11 mouse cellular contexts compared by ENCODE assay signal in genomic region chr8:12874971-12875370, GRCm38 (mm10). TPM values are rescaled to one million over a fixed set of nuclear protein-coding genes. Genes with fewer than 3 reads are reported as not detected.
A peak's percentile ranks its signal among the peaks of the same experiment; 100 is the strongest.
DNase-seq lines count a peak whose midpoint lies in the region; ATAC-seq lines count a peak whose summit lies in the region.
"Had no signal": no experiment of that assay in that cellular context is flagged by ENCODE, and none has a peak within 500 bp of the region (broad histone marks: within the 10 kb centered on the region; RNA-seq: fewer than 3 reads in every experiment).

No protein-coding gene starts in this region.

- peaks cover 71% of the 10 kb centered on the region for H3K4me1 ChIP-seq in midbrain, embryonic 10.5 days
- peaks cover 29% of the 10 kb centered on the region for H3K4me1 ChIP-seq in midbrain, embryonic 16.5 days (ENCODE audit: control insufficient read depth, insufficient read depth, low read length)
- peaks cover 42% of the 10 kb centered on the region for H3K4me1 ChIP-seq in forebrain, embryonic 16.5 days (replicated peaks; ENCODE audit: control insufficient read depth, insufficient read depth, low read length)
- H3K4me1 ChIP-seq in midbrain, embryonic 13.5 days (replicated peaks): peaks cover 59% of the 10 kb centered on the region

- H3K27me3 ChIP-seq in midbrain, embryonic 10.5 days (ENCODE audit: low read depth, poor library complexity, severe bottlenecking): peaks cover 8% of the 10 kb centered on the region; the same call in 1 of the 2 replicates
- H3K27me3 ChIP-seq in midbrain, embryonic 16.5 days (ENCODE audit: control insufficient read depth, insufficient read depth, low read depth, low read length): no peaks in the 10 kb centered on the region; the same call in 1 of the 2 replicates
- H3K27me3 ChIP-seq in forebrain, embryonic 16.5 days (replicated peaks; ENCODE audit: control insufficient read depth, insufficient read depth, low read length): no peaks in the 10 kb centered on the region
- H3K27me3 ChIP-seq in midbrain, embryonic 13.5 days: no peaks in the 10 kb centered on the region

- WGBS in midbrain, embryonic 10.5 days: 74% methylated on average over 4 of the region's 4 CpGs
- WGBS in midbrain, embryonic 16.5 days: 65% methylated on average over 4 of the region's 4 CpGs
- 75% methylated on average over 4 of the region's 4 CpGs for WGBS in forebrain, embryonic 16.5 days
- WGBS in midbrain, embryonic 13.5 days: 72% methylated on average over 4 of the region's 4 CpGs

- H3K4me3 ChIP-seq in midbrain, embryonic 10.5 days: peak overlapping the region; percentile 70
- H3K4me3 ChIP-seq in midbrain, embryonic 16.5 days (ENCODE audit: low read depth, low read length): no peak overlapping the region
- H3K4me3 ChIP-seq in forebrain, embryonic 16.5 days (replicated peaks; ENCODE audit: low read length): no peak overlapping the region
- H3K4me3 ChIP-seq in midbrain, embryonic 13.5 days (replicated peaks): peak overlapping the region; percentile 58; the same call in 1 of the 2 replicates

- peak; percentile 40 to 51 for DNase-seq in cerebellum, adult 18-20 months
- no peak for DNase-seq in cerebellum, postnatal 4 days (ENCODE audit: low spot score in 2 of 2)
- no peak for DNase-seq in midbrain, embryonic 10.5 days (ENCODE audit: low spot score)
- DNase-seq in spleen, postnatal 36 days (ENCODE audit: low spot score in 2 of 2): no peak
- no peak for DNase-seq in layer of hippocampus, postnatal 14 days (ENCODE audit: low spot score in 2 of 2)
- DNase-seq: gastrocnemius, postnatal 10 days had no signal

- no peak for ATAC-seq in midbrain, embryonic 16.5 days
- no peak for ATAC-seq in forebrain, embryonic 16.5 days
- no peak for ATAC-seq in midbrain, embryonic 13.5 days

- peaks cover 4% of the 10 kb centered on the region for H3K36me3 ChIP-seq in midbrain, embryonic 10.5 days
- H3K36me3 ChIP-seq in midbrain, embryonic 16.5 days (ENCODE audit: control insufficient read depth, insufficient read depth, low read length): no peaks in the 10 kb centered on the region
- no peaks in the 10 kb centered on the region for H3K36me3 ChIP-seq in forebrain, embryonic 16.5 days (ENCODE audit: control insufficient read depth, insufficient read depth)
- peaks cover 3% of the 10 kb centered on the region for H3K36me3 ChIP-seq in midbrain, embryonic 13.5 days
- H3K36me3 ChIP-seq: heart, embryonic 12.5 days; limb, embryonic 13.5 days had no signal

- H3K27ac ChIP-seq in midbrain, embryonic 10.5 days (replicated peaks): peak overlapping the region; percentile 93; the same call in 1 of the 2 replicates
- no peak overlapping the region for H3K27ac ChIP-seq in midbrain, embryonic 16.5 days (ENCODE audit: low read length)
- H3K27ac ChIP-seq in forebrain, embryonic 16.5 days (ENCODE audit: low read length): no peak overlapping the region
- no peak overlapping the region for H3K27ac ChIP-seq in midbrain, embryonic 13.5 days
- H3K27ac ChIP-seq: limb, embryonic 13.5 days had no signal

- H3K4me2 ChIP-seq in midbrain, embryonic 16.5 days (ENCODE audit: low read length): no peak overlapping the region
- peak overlapping the region; percentile 74 for H3K4me2 ChIP-seq in forebrain, embryonic 16.5 days (ENCODE audit: low read length)
- H3K4me2 ChIP-seq in midbrain, embryonic 13.5 days (replicated peaks): peak overlapping the region; percentile 75

- no peak overlapping the region for H3K9ac ChIP-seq in midbrain, embryonic 16.5 days (ENCODE audit: low read depth, low read length)
- H3K9ac ChIP-seq in forebrain, embryonic 16.5 days (replicated peaks; ENCODE audit: low read depth, low read length): no peak overlapping the region
- peak overlapping the region; percentile 68; the same call in 1 of the 2 replicates for H3K9ac ChIP-seq in midbrain, embryonic 13.5 days (replicated peaks)
- H3K9ac ChIP-seq: limb, embryonic 13.5 days had no signal

- no peaks in the 10 kb centered on the region for H3K9me3 ChIP-seq in midbrain, embryonic 10.5 days (replicated peaks)
- H3K9me3 ChIP-seq in midbrain, embryonic 16.5 days (replicated peaks; ENCODE audit: control insufficient read depth, low read length, poor library complexity, severe bottlenecking): no peaks in the 10 kb centered on the region
- H3K9me3 ChIP-seq in forebrain, embryonic 16.5 days (ENCODE audit: control insufficient read depth, low read length): no peaks in the 10 kb centered on the region
- no peaks in the 10 kb centered on the region for H3K9me3 ChIP-seq in midbrain, embryonic 13.5 days
- H3K9me3 ChIP-seq: heart, embryonic 12.5 days; limb, embryonic 13.5 days had no signal

RNA-seq across cellular contexts. Expression of gene Mcf2l, which starts 1.4 kb away (rescaled TPM):
- polyA plus RNA-seq in midbrain, embryonic 10.5 days (2016; fragmentation: Nextera tagmentation; extraction: Ambion mirVana): 26.4 and 42.7 TPM in 2 replicates
- 185 and 190 TPM in 2 replicates for polyA plus RNA-seq in midbrain, embryonic 16.5 days (2015; fragmentation: Nextera tagmentation; extraction: Ambion mirVana)
- polyA plus RNA-seq in forebrain, embryonic 16.5 days (2015; fragmentation: Nextera tagmentation; extraction: Ambion mirVana): 153 and 163 TPM in 2 replicates
- 130 and 141 TPM in 2 replicates for polyA plus RNA-seq in midbrain, embryonic 13.5 days (2015; fragmentation: Nextera tagmentation; extraction: Ambion mirVana)
- 100 to 1,000 TPM; 242 to 256 TPM for total RNA-seq in layer of hippocampus, postnatal 14 days (2021)

Comparison
In these comparisons a context has a peak if more than half of its experiments do, and no peak if none do; other contexts are left out.
1. DNase-seq: peak in cerebellum, adult 18-20 months (2 of 2); none in cerebellum, postnatal 4 days (0 of 2), midbrain, embryonic 10.5 days (single experiment), spleen, postnatal 36 days (0 of 2) and layer of hippocampus, postnatal 14 days (0 of 2).
2. H3K4me3 ChIP-seq: peak in midbrain, embryonic 10.5 days (single experiment) and midbrain, embryonic 13.5 days (single experiment); none in midbrain, embryonic 16.5 days (single experiment) and forebrain, embryonic 16.5 days (single experiment).